Mouse (Mus musculus) embryonic facial prominence, embryonic 14.5 days (tissue): ENCODE results near the gene Heatr6. TPM values are rescaled to one million over a fixed set of nuclear protein-coding genes. Genes with fewer than 3 reads are reported as not detected.

Experiments
- ATAC-seq: fragments of 200-750 bp; cut with Nextera tagmentation; 2 replicates; pipeline ENCODE4 v1.8.0; 2017; ENCODE audit warnings: low read depth, moderate number of reproducible peaks, moderate TSS enrichment
- DNase-seq: peaks from one replicate; pipeline ENCODE4 v3.0.0-alpha.2; 2015; ENCODE audit warnings: low spot score
- H3K27ac ChIP-seq: fragments of 300-500 bp; sonication (generic); replicated peaks from 2 replicates; pipeline ENCODE4 v1.5.1; 2014; ENCODE audit warnings: low read depth, mild to moderate bottlenecking, low read length, moderate library complexity
- H3K27me3 ChIP-seq: fragments of 300-500 bp; sonication (generic); replicated peaks from 2 replicates; pipeline ENCODE4 v1.6.1; 2014; ENCODE audit warnings: low read length; ENCODE audit not compliant: control insufficient read depth, insufficient read depth
- H3K36me3 ChIP-seq: fragments of 300-500 bp; sonication (generic); 2 replicates; pipeline ENCODE4 v1.6.1; 2014; ENCODE audit warnings: low read length, mixed read lengths; ENCODE audit not compliant: control insufficient read depth, insufficient read depth
- H3K4me1 ChIP-seq: fragments of 300-500 bp; sonication (generic); 2 replicates; pipeline ENCODE4 v1.6.1; 2014; ENCODE audit warnings: antibody characterized with exemption, low read length; ENCODE audit not compliant: control insufficient read depth, insufficient read depth
- H3K4me2 ChIP-seq: fragments of 300-500 bp; sonication (generic); 2 replicates; pipeline ENCODE4 v1.6.1; 2014; ENCODE audit warnings: low read depth, mild to moderate bottlenecking, low read length, moderate library complexity, mixed read lengths
- H3K4me3 ChIP-seq: fragments of 300-500 bp; sonication (generic); 2 replicates; pipeline ENCODE4 v1.5.1; 2014; ENCODE audit warnings: low read depth, mild to moderate bottlenecking, low read length
- H3K9ac ChIP-seq: fragments of 300-500 bp; sonication (generic); 2 replicates; pipeline ENCODE4 v1.6.1; 2014; ENCODE audit warnings: low read depth, mild to moderate bottlenecking, low read length, moderate library complexity, mixed read lengths
- H3K9me3 ChIP-seq: fragments of 300-500 bp; sonication (generic); 2 replicates; pipeline ENCODE4 v1.6.1; 2016; ENCODE audit warnings: low read length; ENCODE audit not compliant: control insufficient read depth
- WGBS: fragments of 180-500 bp; shearing (Covaris S2); extraction: QIAGEN DNeasy Blood & Tissue Kit; methylation state at CpG from one replicate; pipeline ENCODE4 v1.1.7; 2014; 5-methylcytosine and 5-hydroxymethylcytosine counted together
- polyA plus RNA-seq: library from polyadenylated mRNA; unstranded; fragments of >200 nt; fragmentation: Nextera tagmentation; extraction: Ambion mirVana; gene quantifications from 2 replicates; pipeline ENCODE4 v1.2.1, GENCODE M21; 2014

Heatr6 gene
- polyA plus RNA-seq, 1 experiment from 2014 or later, result 19.2 TPM

DNA sequence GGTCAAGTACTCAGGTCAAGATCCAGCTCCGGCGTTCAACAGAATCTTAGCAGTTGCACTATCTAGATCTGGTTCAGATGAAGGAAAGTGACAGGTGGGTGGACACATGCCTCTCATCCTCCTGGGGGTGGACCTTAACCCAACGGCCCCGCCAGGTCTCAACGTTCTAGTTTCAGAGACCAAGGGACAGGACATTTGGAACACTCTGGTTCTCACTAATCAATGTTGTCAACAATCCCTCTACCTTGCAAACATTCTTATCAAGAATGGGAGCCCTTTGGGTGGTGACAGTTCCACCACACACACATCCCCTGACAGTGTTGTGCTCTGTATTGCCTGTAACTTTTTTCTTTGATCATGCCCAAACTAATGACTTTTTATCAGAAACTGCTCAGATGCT lies 11.7 kb upstream of the Heatr6 start:
- Histone ChIP-seq H3K4me2 (no peak overlapping the region), H3K36me3 (no peaks in the 10 kb centered on the region), H3K27ac (no peak overlapping the region), H3K4me1 (no peaks in the 10 kb centered on the region), H3K9me3 (no peaks in the 10 kb centered on the region), H3K27me3 (0 out of 2 replicates have a peak, but pooled peaks cover 6% of the 10 kb centered on the region), H3K9ac (no peak overlapping the region), H3K4me3 (no peak overlapping the region)
- DNase-seq (no peak), ATAC-seq (no peak)
- 71% methylated on average over 5 of the region's 5 CpGs for WGBS

DNA sequence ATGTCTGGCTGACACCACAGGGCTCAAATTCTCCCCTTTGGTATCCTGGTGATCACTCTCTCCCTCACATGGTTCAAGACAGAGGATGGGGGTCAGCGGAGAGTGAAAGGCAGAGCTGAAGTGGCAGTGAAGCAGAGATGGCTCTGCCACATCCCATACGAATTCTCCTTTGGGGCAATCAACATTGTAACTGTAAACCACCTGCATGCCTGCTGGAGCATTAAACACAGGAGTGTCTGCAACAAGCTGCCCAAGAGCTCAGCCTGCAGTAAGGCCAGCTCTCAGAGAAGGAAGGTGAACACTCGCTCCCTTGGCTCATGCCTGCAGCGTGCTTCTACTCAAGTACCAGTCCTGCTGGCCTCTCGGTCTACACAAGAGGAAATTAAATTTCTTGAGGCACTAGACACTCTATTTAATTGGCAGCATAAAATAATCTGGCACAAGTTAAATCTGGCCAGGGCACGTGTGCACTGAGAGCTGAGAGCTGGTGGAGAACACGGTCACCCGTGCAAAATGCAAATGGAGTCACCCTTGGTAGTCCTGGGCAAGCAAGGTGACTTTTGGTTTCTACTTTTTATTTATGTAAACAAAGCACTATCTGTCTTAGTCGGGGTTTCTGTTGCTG lies 10.7 kb upstream of the Heatr6 start:
- no peak overlapping the region for H3K4me2 ChIP-seq
- H3K4me1 ChIP-seq, result no peaks in the 10 kb centered on the region
- H3K36me3 ChIP-seq, result no peaks in the 10 kb centered on the region
- H3K27me3 ChIP-seq, result 0 out of 2 replicates have a peak, but pooled peaks cover 6% of the 10 kb centered on the region
- no peak overlapping the region for H3K9ac ChIP-seq
- WGBS, result 62% methylated on average over 9 of the region's 9 CpGs
- H3K4me3 ChIP-seq, result no peak overlapping the region
- no peak overlapping the region for H3K27ac ChIP-seq
- no peak for DNase-seq
- H3K9me3 ChIP-seq, result no peaks in the 10 kb centered on the region
- ATAC-seq, result no peak

DNA sequence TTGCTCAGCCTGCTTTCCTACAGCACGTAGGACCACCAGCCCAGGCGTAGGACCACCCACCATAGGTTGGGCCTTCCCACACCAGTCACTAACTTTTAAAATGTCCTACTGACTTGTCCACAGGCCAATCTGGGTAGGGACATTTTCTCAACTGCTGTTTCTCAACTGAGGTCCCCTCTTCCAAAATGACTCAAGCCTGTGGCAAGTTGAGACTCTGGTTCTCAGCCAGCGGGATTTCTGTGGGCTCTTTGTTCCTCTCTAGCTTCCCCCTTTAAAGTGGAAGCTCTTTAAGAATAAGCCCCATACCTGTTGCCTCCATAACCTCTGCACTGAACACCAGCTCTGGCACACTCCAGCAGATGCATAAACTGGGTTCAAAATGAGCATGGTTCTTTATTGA lies 10.0 kb upstream of the Heatr6 start:
- H3K27me3 ChIP-seq, result 0 out of 2 replicates have a peak, but pooled peaks cover 10% of the 10 kb centered on the region
- H3K4me3 ChIP-seq, result no peak overlapping the region
- H3K27ac ChIP-seq, result no peak overlapping the region
- 66% methylated on average over 3 of the region's 3 CpGs for whole genome bisulfite sequencing
- no peak overlapping the region for H3K9ac ChIP-seq
- H3K4me2 ChIP-seq, result no peak overlapping the region
- no peaks in the 10 kb centered on the region for H3K9me3 ChIP-seq
- ATAC-seq (no peak), DNase-seq (no peak)
- no peaks in the 10 kb centered on the region for H3K36me3 ChIP-seq
- no peaks in the 10 kb centered on the region for H3K4me1 ChIP-seq

DNA sequence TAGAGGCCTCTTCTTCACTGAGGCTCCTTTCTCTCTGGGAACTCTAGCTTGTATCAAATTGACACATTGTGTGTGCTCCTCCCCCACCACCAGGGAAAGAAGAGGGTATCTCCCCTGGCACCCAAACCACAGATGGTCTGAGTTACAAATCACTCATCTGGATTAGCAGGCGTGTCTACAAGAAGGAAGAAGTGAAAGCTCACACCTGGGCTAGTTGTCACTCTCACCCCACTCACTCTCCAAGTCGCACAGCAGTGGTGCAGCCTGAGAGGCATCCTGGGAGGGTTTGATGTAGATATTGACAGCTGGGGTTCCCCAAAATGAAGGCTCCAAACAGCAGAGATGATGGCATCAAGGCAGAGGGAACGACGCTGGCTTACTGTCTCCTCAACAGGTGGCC lies 7.3 kb upstream of the Heatr6 start:
- Histone ChIP-seq H3K9me3 (no peaks in the 10 kb centered on the region), H3K27me3 (peaks cover 4% of the 10 kb centered on the region; the same call in 1 of the 2 replicates), H3K36me3 (no peaks in the 10 kb centered on the region), H3K4me2 (no peak overlapping the region), H3K4me1 (no peaks in the 10 kb centered on the region), H3K9ac (no peak overlapping the region), H3K4me3 (no peak overlapping the region), H3K27ac (no peak overlapping the region)
- no peak for ATAC-seq
- WGBS, result 59% methylated on average over 4 of the region's 4 CpGs
- no peak for DNase-seq

DNA sequence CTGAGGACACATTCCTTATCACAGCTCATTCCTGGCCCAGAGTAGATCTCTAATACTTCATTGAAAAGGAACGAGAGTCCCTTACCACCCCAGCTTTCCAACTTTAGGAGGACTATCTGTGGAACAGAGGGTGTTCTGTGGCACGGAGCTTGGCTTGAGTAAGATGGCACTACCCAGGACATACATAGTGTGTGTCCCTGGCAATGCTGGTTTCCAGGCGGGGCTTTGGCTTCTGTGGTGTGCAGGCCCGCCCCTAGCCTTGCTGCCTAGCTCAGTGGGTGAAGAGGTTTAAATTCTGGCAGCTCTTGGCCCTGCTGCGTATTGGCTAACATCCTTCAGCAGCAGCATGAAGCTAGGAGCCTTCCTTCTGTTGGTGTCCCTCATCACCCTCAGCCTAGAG lies 6.8 kb upstream of the Heatr6 start, which contains the start of gene Wfdc21:
TSS of gene Wfdc21 (plus strand) at position 260 of the 400 bp plus-strand sequence.
- no peaks in the 10 kb centered on the region for H3K9me3 ChIP-seq
- no peak for DNase-seq
- H3K27me3 ChIP-seq, result peaks cover 4% of the 10 kb centered on the region; the same call in 1 of the 2 replicates
- H3K36me3 ChIP-seq, result no peaks in the 10 kb centered on the region
- no peak within 1 kb of the TSS for H3K4me3 ChIP-seq
- ATAC-seq, result no peak
- H3K4me1 ChIP-seq, result no peaks in the 10 kb centered on the region
- H3K4me2 ChIP-seq, result no peak within 1 kb of the TSS
- no peak within 1 kb of the TSS for H3K27ac ChIP-seq
- 72% methylated on average over 5 of the region's 5 CpGs for WGBS
- no peak within 1 kb of the TSS for H3K9ac ChIP-seq

DNA sequence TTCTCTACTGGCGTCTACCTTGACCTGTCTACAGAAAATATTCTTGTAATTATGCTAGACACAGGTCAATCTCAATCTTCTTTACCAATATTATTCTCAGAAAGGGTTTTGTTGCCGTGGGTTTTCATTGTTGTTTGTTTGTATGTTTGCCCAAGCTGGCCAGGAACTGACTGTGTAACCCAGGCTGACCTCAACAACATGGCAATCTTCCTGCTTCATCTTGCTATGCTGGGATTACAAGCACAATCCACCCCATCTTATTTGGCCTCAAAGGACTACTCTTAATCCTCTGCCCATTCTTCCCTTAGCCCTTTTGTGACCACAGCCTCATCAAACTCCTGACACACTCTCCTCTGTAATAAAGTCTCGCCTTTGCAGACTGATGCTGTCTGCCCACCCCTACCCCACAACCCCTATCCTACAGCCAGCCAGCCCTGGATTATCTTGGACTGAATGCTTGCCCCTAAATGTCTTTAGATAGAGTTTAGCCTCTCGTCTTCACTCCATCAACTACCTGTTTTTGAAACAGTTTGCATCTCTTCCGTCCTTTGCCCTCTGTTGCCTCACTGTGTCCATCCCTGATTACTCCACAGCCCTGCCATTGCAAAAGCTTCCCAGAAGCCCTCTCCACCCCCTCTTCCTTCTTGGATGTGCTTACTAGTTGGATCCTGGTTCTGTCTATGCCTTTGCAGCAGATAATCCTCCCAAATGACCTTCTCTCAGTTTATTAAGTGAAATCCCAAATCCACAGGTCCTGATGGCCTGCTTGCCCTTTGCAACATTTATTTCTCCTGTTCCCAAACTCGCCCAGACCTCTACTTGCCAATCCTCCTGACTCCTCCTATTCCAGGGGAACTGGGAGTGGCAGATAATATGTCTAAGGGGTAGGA lies 5.9 kb upstream of the Heatr6 start:
- no peak overlapping the region for H3K4me3 ChIP-seq
- no peak overlapping the region for H3K4me2 ChIP-seq
- no peak overlapping the region for H3K27ac ChIP-seq
- peaks cover 10% of the 10 kb centered on the region for H3K27me3 ChIP-seq
- no peaks in the 10 kb centered on the region for H3K9me3 ChIP-seq
- DNase-seq (no peak), ATAC-seq (no peak)
- no peaks in the 10 kb centered on the region for H3K4me1 ChIP-seq
- WGBS, result 72% methylated on average over 6 of the region's 6 CpGs
- H3K9ac ChIP-seq, result no peak overlapping the region
- no peaks in the 10 kb centered on the region for H3K36me3 ChIP-seq

DNA sequence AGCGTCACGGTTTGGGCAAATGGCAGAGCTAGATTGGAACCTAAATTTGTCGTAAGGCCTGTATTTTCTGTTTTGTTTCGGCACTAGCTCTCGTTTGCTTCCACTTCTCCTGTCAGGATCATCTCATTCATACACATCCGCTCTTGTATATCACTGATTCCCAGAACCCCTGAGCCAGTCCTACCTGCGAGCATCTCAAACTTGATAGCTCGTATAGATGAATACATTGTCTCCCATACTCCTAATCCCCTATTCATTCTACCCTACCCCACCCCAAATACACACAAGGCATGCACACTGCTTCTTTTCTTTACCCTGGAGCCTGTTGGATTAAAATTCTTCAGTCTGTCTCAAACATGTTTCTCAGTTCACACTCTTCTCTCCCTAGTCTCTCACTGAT lies 731 bp downstream of the Heatr6 start:
- Histone ChIP-seq H3K27me3 (peaks cover 6% of the 10 kb centered on the region), H3K4me3 (peak overlapping the region; percentile 83), H3K27ac (peak overlapping the region; percentile 82), H3K4me2 (peak overlapping the region; percentile 79), H3K36me3 (peaks cover 33% of the 10 kb centered on the region), H3K9me3 (no peaks in the 10 kb centered on the region), H3K9ac (peak overlapping the region; percentile 89), H3K4me1 (peaks cover 11% of the 10 kb centered on the region)
- WGBS, result 5% methylated on average over 8 of the region's 8 CpGs
- DNase-seq, result no peak
- ATAC-seq, result 0 out of 2 replicates have a peak, but pooled peaks have one; percentile 7

DNA sequence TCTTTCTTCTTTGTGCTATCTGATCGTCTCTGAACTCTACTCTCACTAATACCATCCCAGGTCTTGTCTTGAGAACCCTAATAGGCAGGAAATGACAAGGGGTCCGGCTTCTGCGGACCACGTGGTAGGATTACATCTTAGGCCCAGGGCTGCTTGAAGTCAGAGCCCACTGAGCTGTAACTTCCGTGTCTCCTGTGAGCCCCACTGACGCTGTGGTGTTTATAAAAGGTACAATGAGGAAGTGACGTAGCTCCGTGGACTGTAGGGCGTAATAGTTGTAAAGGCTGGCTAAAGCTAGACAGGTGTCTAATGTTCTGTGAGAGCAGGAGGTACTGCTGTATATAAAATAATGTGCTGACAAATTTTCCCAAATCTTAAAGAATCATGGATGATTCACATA lies 13.8 kb downstream of the Heatr6 start:
- H3K9ac ChIP-seq, result no peak overlapping the region
- DNase-seq, result no peak
- peaks cover 86% of the 10 kb centered on the region for H3K36me3 ChIP-seq
- no peak overlapping the region for H3K27ac ChIP-seq
- H3K4me3 ChIP-seq, result no peak overlapping the region
- H3K4me1 ChIP-seq, result no peaks in the 10 kb centered on the region
- no peaks in the 10 kb centered on the region for H3K27me3 ChIP-seq
- no peak for ATAC-seq
- no peak overlapping the region for H3K4me2 ChIP-seq
- 88% methylated on average over 9 of the region's 9 CpGs for WGBS
- no peaks in the 10 kb centered on the region for H3K9me3 ChIP-seq
